Mouse (Mus musculus) lung, adult 10 weeks (tissue): ENCODE data around the gene Lonp1. TPM values are rescaled to one million over a fixed set of nuclear protein-coding genes. Genes with fewer than 3 reads are reported as not detected.

Source experiments
- polyA plus RNA-seq: library from polyadenylated mRNA; stranded (reverse); fragments of 350-450 nt; fragmentation: Illumina TruSeq; extraction: RNeasy Lipid Tissue Mini Kit (QIAGEN cat#74804); gene quantifications from one replicate; pipeline ENCODE4 v1.2.3, GENCODE M21; 2014; ENCODE audit warnings: low read depth, low replicate concordance; ENCODE audit not compliant: insufficient read depth

The Lonp1 gene
- 24.9 TPM for polyA plus RNA-seq

GRCm38 (mm10) chr17:56626754-56627470 is at the start of gene Lonp1:
Gene Lonp1, minus strand, starts transcription at chr17:56626887.

GRCm38 (mm10) chr17:56672941-56673646 is 46.4 kb upstream of the Lonp1 start, which contains the start of gene Ranbp3:
Gene Ranbp3, plus strand, starts transcription at chr17:56673294.

GRCm38 (mm10) chr17:56627530-56628277 is 1.0 kb upstream of the Lonp1 start, which contains the start of gene Catsperd:
Gene Catsperd, plus strand, starts transcription at chr17:56628143.

GRCm38 (mm10) chr17:56613236-56613844 is 13.3 kb downstream of the Lonp1 start, which contains the start of gene Rpl36:
Gene Rpl36, plus strand, starts transcription at chr17:56613416.

GRCm38 (mm10) chr17:56609452-56610171 is 17.1 kb downstream of the Lonp1 start, which contains the start of gene 2410015M20Rik:
Gene 2410015M20Rik, minus strand, starts transcription at chr17:56609771.

GRCm38 (mm10) chr17:56584257-56585130 is 42.2 kb downstream of the Lonp1 start, which contains the start of the genes Safb2 and Safb:
Gene Safb2, minus strand, starts transcription at chr17:56584585.
Gene Safb, plus strand, starts transcription at chr17:56584825.

Other genes starting within 250 kb of the Lonp1 start
- gene Ptprs, start 150.4 kb downstream of the Lonp1 start, polyA plus RNA-seq, result 10.7 TPM
- gene Znrf4, start 114.5 kb downstream of the Lonp1 start, polyA plus RNA-seq, result not detected
- 3.3 TPM for gene Gm20219, start 72.5 kb downstream of the Lonp1 start, polyA plus RNA-seq
- 37.8 TPM for gene Safb2, start 42.3 kb downstream of the Lonp1 start, polyA plus RNA-seq
- 55.7 TPM for gene Safb, start 42.1 kb downstream of the Lonp1 start, polyA plus RNA-seq
- 148 TPM for gene 2410015M20Rik, start 17.1 kb downstream of the Lonp1 start, polyA plus RNA-seq
- gene Rpl36, start 13.5 kb downstream of the Lonp1 start, polyA plus RNA-seq, result 1,805 TPM
- 0.23 TPM for gene Catsperd, start 1.3 kb upstream of the Lonp1 start, polyA plus RNA-seq
- 35.0 TPM for gene Ranbp3, start 46.4 kb upstream of the Lonp1 start, polyA plus RNA-seq
- gene Ndufa11, start 90.9 kb upstream of the Lonp1 start, polyA plus RNA-seq, result 261 TPM
- 19.7 TPM for gene Vmac, start 91.1 kb upstream of the Lonp1 start, polyA plus RNA-seq
- 2.7 TPM for gene Nrtn, start 130.6 kb upstream of the Lonp1 start, polyA plus RNA-seq
- 18.8 TPM for gene Dus3l, start 137.9 kb upstream of the Lonp1 start, polyA plus RNA-seq
- 0.23 TPM for gene Prr22, start 143.4 kb upstream of the Lonp1 start, polyA plus RNA-seq
- gene Rfx2, start 204.1 kb upstream of the Lonp1 start, polyA plus RNA-seq, result 5.4 TPM
- not detected for gene Acsbg2, start 247.6 kb upstream of the Lonp1 start, polyA plus RNA-seq
- gene 1700061G19Rik, start 248.6 kb upstream of the Lonp1 start, polyA plus RNA-seq, result 0.19 TPM